Mouse (Mus musculus): ENCODE results near the gene Olfr736.

The Olfr736 gene

GRCm38 (mm10) chr14:50380863-50381262, at the start of gene Olfr736:
TSS of gene Olfr736 (plus strand) at chr14:50381163.
- DNase-seq (ENCODE audit: low spot score in 2 of 2) = no peak

DNA sequence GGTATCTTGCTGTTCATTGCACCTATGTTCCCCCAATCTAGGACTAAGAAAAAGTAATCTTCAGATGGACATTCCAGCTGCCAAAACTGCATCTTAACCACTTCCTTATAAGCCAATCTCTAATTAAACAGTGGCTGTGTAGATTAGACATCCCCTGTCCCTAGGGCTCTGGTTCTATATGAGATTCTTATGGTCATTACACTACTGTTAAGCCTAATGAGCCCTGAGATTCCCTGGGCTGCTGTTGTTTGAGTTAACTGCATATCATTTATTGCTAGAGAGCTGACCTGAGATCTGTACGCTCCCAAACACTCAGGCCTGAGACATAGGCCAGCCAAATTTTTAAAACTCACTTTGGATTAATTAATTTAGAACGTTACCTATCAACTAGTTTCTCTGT, 32.2 kb upstream of the Olfr736 start, which contains the start of gene Olfr735:
TSS of gene Olfr735 (minus strand) at position 77 of the 400 bp plus-strand sequence.
- no peak for DNase-seq (ENCODE audit: low spot score in 2 of 2)

DNA sequence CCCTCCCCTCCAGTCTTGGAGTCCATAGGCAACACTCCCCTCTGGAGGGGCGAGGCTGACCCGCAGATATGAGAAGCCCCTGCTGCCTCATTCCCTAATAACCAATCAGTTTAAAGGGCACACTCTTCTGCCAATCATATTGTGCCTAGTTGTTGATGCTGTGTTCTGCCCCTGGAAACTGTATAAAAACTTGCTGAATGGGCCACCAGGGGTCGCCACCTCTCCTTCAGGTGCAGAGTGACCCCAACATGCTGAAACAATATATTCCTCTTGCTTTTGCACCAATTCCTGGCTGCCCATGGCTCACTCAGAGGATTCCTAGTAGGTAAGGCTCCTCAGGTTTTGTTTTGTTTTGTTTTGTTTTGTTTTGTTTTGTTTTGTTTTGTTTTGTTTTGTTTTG, 28.5 kb upstream of the Olfr736 start:
- no peak for DNase-seq (ENCODE audit: low spot score in 2 of 2)

- no peak for DNase-seq (ENCODE audit: low spot score in 2 of 2)
Measured at GRCm38 (mm10) chr14:50356725-50357124, 24.2 kb upstream of the Olfr736 start.

GRCm38 (mm10) chr14:50357593-50357992, 23.4 kb upstream of the Olfr736 start, which contains the start of gene Tlr11:
TSS of gene Tlr11 (plus strand) at chr14:50357914.
- no peak for DNase-seq (ENCODE audit: low spot score in 2 of 2)

GRCm38 (mm10) chr14:50360480-50360879, 20.5 kb upstream of the Olfr736 start:
- DNase-seq (ENCODE audit: low spot score in 2 of 2) = no peak

DNA sequence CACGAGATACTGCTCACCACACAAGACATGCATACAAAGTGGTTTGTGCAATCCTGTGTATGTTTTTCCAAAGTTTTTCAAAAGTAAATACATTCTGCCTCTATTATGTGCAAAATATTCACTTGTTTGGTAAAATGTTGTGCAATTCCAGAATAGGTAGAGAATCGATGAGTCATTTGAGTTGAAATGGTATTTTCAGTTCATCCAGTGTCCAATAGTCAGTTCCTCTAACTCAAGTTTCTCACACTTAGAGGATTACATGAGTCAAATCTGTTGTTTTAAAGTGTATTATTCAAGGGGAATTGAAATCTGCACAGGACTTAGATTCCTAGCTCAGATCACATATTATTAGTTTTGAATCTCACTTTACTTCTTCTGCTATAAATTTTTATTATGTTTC, 17.4 kb upstream of the Olfr736 start:
- no peak for DNase-seq (ENCODE audit: low spot score in 2 of 2)

- no peak for DNase-seq (ENCODE audit: low spot score in 2 of 2)
Measured at GRCm38 (mm10) chr14:50407268-50407667, 26.3 kb downstream of the Olfr736 start, which contains the start of gene Olfr738. TSS of gene Olfr738 (plus strand) at chr14:50407568.

DNA sequence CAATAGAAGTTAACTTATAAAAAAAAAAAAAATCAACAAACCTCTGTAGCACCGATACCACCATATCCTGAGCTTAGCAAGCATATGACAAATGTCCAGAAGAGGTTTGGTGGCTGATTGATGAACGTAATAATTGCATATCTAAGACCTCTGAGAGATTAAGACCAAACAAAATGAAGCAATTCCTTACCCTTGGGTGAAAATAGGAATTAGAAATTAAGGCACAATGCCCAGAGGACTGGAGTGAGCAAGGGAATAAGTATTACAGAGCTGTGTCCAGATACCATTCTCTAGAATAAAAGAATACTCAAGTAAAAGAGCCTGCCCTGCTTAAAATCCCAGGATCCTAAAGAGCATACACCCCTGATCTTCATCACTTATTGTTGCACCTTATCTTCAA, 37.4 kb downstream of the Olfr736 start, which contains the start of gene Olfr739:
TSS of gene Olfr739 (plus strand) at position 301 of the 400 bp plus-strand sequence.
- no peak for DNase-seq (ENCODE audit: low spot score in 2 of 2)
